Mouse (Mus musculus): ENCODE measurements around the gene Zfp787.
"Not testable (repeated sequence)": the region's sequence is repeated elsewhere in the genome, so short reads cannot be mapped to it uniquely, and the experiment has no call there.

The Zfp787 gene

GRCm38 (mm10) chr7:6120104-6120503, 35.7 kb downstream of the Zfp787 start:
- not testable (repeated sequence) for DNase-seq (ENCODE audit: low spot score)

- DNase-seq (ENCODE audit: low spot score) = no peak
Observed at GRCm38 (mm10) chr7:6119501-6119900, 36.3 kb downstream of the Zfp787 start.
